Mouse (Mus musculus) intestine, embryonic 14.5 days (tissue): ENCODE data around the gene Ube2v1. TPM values are rescaled to one million over a fixed set of nuclear protein-coding genes. Genes with fewer than 3 reads are reported as not detected.
A peak's percentile ranks its signal among the peaks of the same experiment; 100 is the strongest.

Source experiments
- ATAC-seq: fragments of 200-750 bp; cut with Nextera tagmentation; replicated peaks from 2 replicates; pipeline ENCODE4 v1.8.0; 2017; ENCODE audit warnings: low read depth, moderate number of reproducible peaks, moderate TSS enrichment, moderate library complexity; ENCODE audit not compliant: low FRiP score, low TSS enrichment
- DNase-seq: peaks from one replicate; pipeline ENCODE4 v3.0.0-alpha.2; 2018; ENCODE audit warnings: low spot score
- H3K27ac ChIP-seq: fragments of 300-500 bp; sonication (generic); 2 replicates; pipeline ENCODE4 v1.5.1; 2014; ENCODE audit warnings: low read depth, mild to moderate bottlenecking, control low read depth
- H3K27me3 ChIP-seq: fragments of 300-500 bp; sonication (generic); replicated peaks from 2 replicates; pipeline ENCODE4 v1.6.1; 2014; ENCODE audit warnings: low read length, control low read depth; ENCODE audit not compliant: control insufficient read depth, insufficient read depth
- H3K36me3 ChIP-seq: fragments of 300-500 bp; sonication (generic); 2 replicates; pipeline ENCODE4 v1.6.1; 2014; ENCODE audit warnings: low read length, control low read depth; ENCODE audit not compliant: control insufficient read depth, insufficient read depth
- H3K4me1 ChIP-seq: fragments of 300-500 bp; sonication (generic); replicated peaks from 2 replicates; pipeline ENCODE4 v1.6.1; 2014; ENCODE audit warnings: low read length, control low read depth, mixed read lengths; ENCODE audit not compliant: control insufficient read depth, insufficient read depth
- H3K4me2 ChIP-seq: fragments of 300-500 bp; sonication (generic); 2 replicates; pipeline ENCODE4 v1.6.1; 2014; ENCODE audit warnings: low read length
- H3K4me3 ChIP-seq: fragments of 300-500 bp; sonication (generic); 2 replicates; pipeline ENCODE4 v1.5.1; 2014; ENCODE audit warnings: low read depth, low read length, control low read depth, mixed read lengths
- H3K9ac ChIP-seq: fragments of 300-500 bp; sonication (generic); 2 replicates; pipeline ENCODE4 v1.6.1; 2014; ENCODE audit warnings: mild to moderate bottlenecking, low read length
- H3K9me3 ChIP-seq: fragments of 300-500 bp; sonication (generic); 2 replicates; pipeline ENCODE4 v1.6.1; 2016; ENCODE audit warnings: low read length, control low read depth; ENCODE audit not compliant: control insufficient read depth
- WGBS: fragments of 180-500 bp; shearing (Covaris S2); extraction: QIAGEN DNeasy Blood & Tissue Kit; methylation state at CpG from one replicate; pipeline ENCODE4 v1.1.7; 2014; 5-methylcytosine and 5-hydroxymethylcytosine counted together
- polyA plus RNA-seq: library from polyadenylated mRNA; unstranded; fragments of >200 nt; fragmentation: Nextera tagmentation; extraction: Ambion mirVana; gene quantifications from 2 replicates; pipeline ENCODE4 v1.2.1, GENCODE M21; 2014

Gene Ube2v1
- polyA plus RNA-seq, 1 experiment from 2014 or later = 279 TPM

DNA sequence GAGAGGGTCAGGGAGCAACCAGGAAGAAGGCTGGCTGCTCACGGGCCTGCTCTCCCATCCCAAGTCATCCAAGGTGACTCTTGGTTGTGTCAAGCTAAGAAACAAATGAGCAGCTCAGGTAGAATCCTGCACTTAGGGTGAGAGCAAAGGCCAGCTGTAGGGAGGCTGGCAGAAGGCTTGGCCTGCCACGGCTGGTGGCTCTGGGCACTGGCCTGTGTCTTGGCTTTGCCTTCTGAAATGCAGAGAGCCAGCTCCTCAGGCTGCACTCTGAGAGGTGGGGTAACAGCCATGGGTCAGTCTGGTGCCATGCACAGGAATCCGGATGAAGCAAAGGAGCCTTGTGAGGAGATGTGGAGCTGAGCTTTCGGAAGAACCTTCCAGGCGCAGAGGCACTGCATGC lies 36.5 kb upstream of the Ube2v1 start:
- Histone ChIP-seq H3K36me3 (no peaks in the 10 kb centered on the region), H3K4me2 (no peak overlapping the region), H3K9me3 (no peaks in the 10 kb centered on the region), H3K4me1 (no peaks in the 10 kb centered on the region), H3K4me3 (no peak overlapping the region), H3K9ac (no peak overlapping the region), H3K27me3 (no peaks in the 10 kb centered on the region), H3K27ac (no peak overlapping the region)
- WGBS = 86% methylated on average over 5 of the region's 5 CpGs
- ATAC-seq = no peak
- no peak for DNase-seq

DNA sequence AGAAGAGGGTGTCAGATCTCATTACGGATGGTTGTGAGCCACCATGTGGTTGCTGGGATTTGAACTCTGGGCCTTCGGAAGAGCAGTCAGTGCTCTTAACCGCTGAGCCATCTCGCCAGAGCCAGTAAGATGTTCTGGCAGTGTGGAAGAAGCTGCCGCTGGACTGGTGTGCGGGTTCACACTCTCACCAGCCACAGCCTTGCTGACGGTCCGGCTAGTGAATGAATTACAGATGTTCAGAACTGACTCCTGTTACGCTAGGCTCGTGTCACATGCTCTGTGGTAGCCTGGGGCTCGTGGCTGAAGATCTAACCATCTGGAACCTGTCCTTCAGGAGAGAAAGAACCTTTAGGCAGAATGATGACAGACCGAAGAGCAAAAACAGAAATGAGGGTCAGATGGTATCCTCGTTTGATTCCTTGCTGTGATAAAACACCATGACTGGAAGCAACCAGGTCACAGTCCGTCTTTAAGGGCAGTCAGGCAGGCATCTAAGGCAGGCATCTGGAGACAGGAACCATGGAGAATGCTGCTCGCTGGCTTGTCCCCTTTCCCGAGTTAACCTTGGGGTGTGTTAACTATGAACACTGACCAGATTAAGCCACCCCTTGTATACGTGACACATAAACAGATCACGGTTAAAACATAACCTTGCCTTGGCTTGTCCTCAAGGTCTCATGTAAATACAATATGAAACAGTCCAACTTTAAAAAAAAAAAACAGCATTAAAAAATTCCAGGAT lies 34.2 kb upstream of the Ube2v1 start:
- Histone ChIP-seq H3K4me3 (no peak overlapping the region), H3K4me2 (no peak overlapping the region), H3K4me1 (peaks cover 3% of the 10 kb centered on the region; the same call in 1 of the 2 replicates), H3K36me3 (no peaks in the 10 kb centered on the region), H3K9me3 (no peaks in the 10 kb centered on the region), H3K27ac (no peak overlapping the region), H3K27me3 (0 out of 2 replicates have a peak, but pooled peaks cover 3% of the 10 kb centered on the region), H3K9ac (no peak overlapping the region)
- WGBS = 77% methylated on average over 18 of the region's 18 CpGs
- DNase-seq = no peak
- no peak for ATAC-seq

DNA sequence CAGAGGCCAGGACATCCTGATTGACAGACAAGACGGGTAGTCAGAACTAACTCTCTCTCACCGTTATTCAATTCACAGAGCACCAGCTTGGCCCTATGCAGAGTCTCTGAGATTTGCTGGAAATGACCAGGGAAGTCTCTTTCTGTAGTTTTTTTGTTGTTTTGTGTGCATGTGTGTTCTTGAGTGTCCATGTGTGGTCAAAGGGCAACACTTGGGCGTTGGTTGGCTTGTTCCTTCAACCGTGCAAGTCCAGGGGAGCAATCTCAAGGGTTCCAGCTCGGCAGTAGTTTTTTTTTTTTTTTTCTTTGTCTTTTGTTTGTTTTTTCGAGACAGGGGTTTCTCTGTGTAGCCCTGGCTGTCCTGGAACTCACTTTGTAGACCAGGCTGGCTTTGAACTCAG lies 30.8 kb upstream of the Ube2v1 start:
- H3K27ac ChIP-seq = no peak overlapping the region
- DNase-seq (no peak), ATAC-seq (no peak)
- peaks cover 16% of the 10 kb centered on the region for H3K4me1 ChIP-seq
- WGBS = 55% methylated on average over 6 of the region's 6 CpGs
- H3K9me3 ChIP-seq = no peaks in the 10 kb centered on the region
- no peak overlapping the region for H3K9ac ChIP-seq
- no peak overlapping the region for H3K4me3 ChIP-seq
- H3K4me2 ChIP-seq = 0 out of 2 replicates have a peak overlapping the region, but pooled peaks have one; percentile 85
- no peaks in the 10 kb centered on the region for H3K36me3 ChIP-seq
- 0 out of 2 replicates have a peak, but pooled peaks cover 3% of the 10 kb centered on the region for H3K27me3 ChIP-seq

DNA sequence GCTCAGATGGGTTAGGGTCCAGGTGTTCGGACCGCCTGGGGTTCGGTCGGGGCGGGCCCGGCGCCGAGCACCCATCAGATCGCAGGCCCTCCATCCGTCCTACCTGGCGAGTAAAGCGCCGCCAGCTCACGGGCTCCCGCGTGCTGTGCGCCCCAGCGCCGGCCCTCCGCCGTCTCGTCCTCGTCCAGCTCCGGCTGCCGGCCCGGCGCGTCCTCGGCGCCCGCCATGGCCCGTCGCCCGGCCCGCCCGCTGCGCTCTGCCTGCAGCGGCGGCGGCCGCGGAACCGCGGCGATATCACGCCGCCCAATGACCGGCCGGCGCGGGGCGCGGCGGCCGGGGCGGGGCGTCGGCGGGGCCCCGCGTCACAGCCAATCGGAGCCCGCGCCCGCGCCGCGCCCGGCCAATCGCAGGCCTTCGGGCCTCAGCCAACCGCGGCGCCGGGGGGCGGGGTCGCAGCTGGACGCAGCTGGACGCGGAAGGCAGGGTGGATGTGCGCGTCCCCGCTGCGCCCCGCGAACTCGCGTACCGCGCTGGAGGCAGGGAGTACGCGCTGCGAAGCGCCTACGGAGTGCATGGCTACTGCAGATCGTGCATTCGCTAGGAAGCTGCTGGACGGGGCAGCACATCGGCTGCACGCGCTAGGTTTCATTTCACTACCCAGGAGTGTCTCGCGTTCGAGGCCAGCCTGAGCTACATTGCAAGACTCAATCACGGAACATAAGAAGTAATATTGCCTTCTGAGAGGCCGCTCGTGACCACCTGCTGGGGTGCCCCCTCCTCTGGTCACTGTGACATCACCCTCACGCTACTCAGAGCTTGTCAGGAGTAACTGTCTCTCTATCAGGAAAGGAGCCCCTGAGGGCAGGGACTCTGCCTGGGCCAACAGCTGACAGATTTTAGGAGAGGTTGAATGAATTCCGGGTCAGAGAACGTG lies 29.6 kb upstream of the Ube2v1 start, which contains the start of gene Gm20431:
TSS of gene Gm20431 (minus strand) at position 227 of the 934 bp plus-strand sequence.
- peak; percentile 94 for ATAC-seq
- H3K4me2 ChIP-seq = peak within 1 kb of the TSS; percentile 85

DNA sequence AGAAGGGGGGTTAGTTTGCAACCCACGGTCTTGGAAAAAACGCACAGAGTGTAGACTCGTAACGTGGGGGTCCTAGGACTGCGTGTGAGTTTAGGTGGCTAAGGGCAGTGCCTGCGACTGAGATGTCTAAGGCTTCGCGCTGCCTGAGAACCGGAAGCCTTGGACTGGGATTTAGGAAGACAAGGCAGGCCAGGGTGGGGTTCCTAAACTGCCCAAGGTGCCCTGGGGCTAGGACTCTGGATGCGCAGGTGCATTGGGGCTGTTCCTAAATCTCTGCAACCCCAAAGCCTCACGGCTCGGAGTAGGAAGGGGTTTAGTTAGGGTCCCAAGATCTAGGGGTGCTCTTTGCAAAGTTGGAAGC lies 28.7 kb upstream of the Ube2v1 start:
- WGBS = 3% methylated on average over 12 of the region's 12 CpGs
- peak; percentile 61 for DNase-seq
- H3K27me3 ChIP-seq = 0 out of 2 replicates have a peak, but pooled peaks cover 3% of the 10 kb centered on the region
- no peak overlapping the region for H3K27ac ChIP-seq
- peak overlapping the region; percentile 92 for H3K9ac ChIP-seq
- H3K4me2 ChIP-seq = peak overlapping the region; percentile 85
- H3K9me3 ChIP-seq = no peaks in the 10 kb centered on the region
- H3K4me3 ChIP-seq = peak overlapping the region; percentile 87
- peaks cover 16% of the 10 kb centered on the region for H3K4me1 ChIP-seq
- H3K36me3 ChIP-seq = no peaks in the 10 kb centered on the region
- ATAC-seq = no peak

More for the DNA sequence above, 29.6 kb upstream of the Ube2v1 start, which contains the start of gene Gm20431:
- H3K27me3 ChIP-seq = 0 out of 2 replicates have a peak, but pooled peaks cover 3% of the 10 kb centered on the region
- peak within 1 kb of the TSS; percentile 57; the same call in 1 of the 2 replicates for H3K27ac ChIP-seq
- no peaks in the 10 kb centered on the region for H3K9me3 ChIP-seq
- H3K4me3 ChIP-seq = peak within 1 kb of the TSS; percentile 87
- WGBS = under 1% methylated on average over 103 of the region's 110 CpGs
- peak; percentile 92 for DNase-seq
- no peaks in the 10 kb centered on the region for H3K36me3 ChIP-seq
- H3K4me1 ChIP-seq = peaks cover 16% of the 10 kb centered on the region
- H3K9ac ChIP-seq = peak within 1 kb of the TSS; percentile 92

DNA sequence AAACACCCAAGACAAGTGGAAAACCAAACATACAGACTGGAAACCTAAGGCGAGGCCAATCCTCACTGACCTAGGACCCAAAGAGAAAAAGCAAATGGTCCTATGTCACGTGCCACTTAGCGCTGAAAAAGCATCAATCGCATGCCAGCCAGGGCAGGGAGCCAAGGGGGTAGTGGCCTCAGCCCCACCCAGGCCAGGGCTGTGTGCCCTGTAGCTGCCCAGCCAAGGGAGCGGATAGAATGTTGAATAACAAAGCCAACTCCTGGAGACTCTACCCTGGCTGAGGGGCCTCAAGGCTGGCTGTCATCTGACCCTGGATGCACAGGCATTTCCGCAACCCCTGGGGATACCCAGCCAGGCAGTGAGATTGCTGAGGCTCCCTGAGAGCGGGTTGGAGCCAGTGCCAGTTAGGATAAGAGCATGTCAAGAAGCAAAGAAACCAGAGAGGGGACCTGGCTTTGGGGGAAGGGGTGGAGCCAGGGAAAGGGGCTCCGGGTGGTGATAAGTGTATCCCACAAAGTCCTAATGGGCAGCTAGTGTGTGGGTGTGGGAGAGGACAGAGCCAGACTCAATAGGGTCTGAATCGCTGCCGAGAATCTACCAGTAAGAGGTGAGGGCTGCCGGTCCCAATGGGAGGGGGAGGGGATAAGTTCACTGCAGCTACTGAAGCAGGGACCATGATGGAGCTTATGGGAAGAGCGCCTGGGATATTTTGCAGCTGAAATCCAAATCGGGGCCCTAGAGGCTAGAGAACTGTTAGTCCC lies 28.1 kb upstream of the Ube2v1 start:
- peak overlapping the region; percentile 85 for H3K4me2 ChIP-seq
- peak overlapping the region; percentile 41; the same call in 1 of the 2 replicates for H3K27ac ChIP-seq
- 0 out of 2 replicates have a peak, but pooled peaks cover 3% of the 10 kb centered on the region for H3K27me3 ChIP-seq
- ATAC-seq (no peak), DNase-seq (no peak)
- H3K9me3 ChIP-seq = no peaks in the 10 kb centered on the region
- WGBS = 28% methylated on average over 13 of the region's 13 CpGs
- 0 out of 2 replicates have a peak, but pooled peaks cover 2% of the 10 kb centered on the region for H3K36me3 ChIP-seq
- H3K9ac ChIP-seq = peak overlapping the region; percentile 92
- peak overlapping the region; percentile 87 for H3K4me3 ChIP-seq
- peaks cover 16% of the 10 kb centered on the region for H3K4me1 ChIP-seq

DNA sequence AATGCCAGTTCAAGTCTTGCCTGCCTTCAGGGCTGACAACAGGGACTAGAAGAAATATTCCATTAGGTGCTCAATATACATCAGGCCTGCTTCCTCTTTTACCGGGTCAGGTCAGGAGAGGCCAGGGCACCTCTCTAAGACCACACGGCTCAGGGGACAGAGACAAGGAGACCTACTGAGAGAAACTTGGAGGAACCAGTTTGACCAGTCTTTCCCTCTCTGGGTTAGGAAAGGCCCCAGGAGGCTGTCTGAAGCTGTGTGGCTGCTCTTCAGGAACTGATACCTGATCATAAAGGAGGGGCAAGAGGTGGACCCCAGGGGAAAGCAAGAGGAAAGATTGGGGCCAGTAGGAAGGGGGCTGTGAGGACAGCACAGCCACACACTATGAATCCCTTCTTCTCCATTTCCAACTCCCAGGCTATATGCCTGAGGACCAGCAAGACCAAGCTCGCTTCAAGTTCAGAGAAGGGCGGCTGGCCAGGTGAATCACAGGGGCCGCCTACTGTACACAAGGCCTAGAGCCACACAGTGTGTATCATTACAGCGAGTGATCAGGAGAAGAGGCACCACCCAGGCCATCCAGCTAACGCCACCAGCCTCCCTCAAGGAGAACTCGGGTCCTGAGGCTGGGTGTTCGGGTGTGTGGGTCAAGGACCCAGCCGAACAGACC lies 27.4 kb upstream of the Ube2v1 start:
- DNase-seq (no peak), ATAC-seq (no peak; the same call in 1 of the 2 replicates)
- peaks cover 9% of the 10 kb centered on the region for H3K36me3 ChIP-seq
- peak overlapping the region; percentile 87 for H3K4me3 ChIP-seq
- peak overlapping the region; percentile 41; the same call in 1 of the 2 replicates for H3K27ac ChIP-seq
- 0 out of 2 replicates have a peak, but pooled peaks cover 3% of the 10 kb centered on the region for H3K27me3 ChIP-seq
- peak overlapping the region; percentile 85 for H3K4me2 ChIP-seq
- H3K4me1 ChIP-seq = peaks cover 16% of the 10 kb centered on the region
- H3K9me3 ChIP-seq = no peaks in the 10 kb centered on the region
- no peak overlapping the region for H3K9ac ChIP-seq
- WGBS = 71% methylated on average over 10 of the region's 10 CpGs
